Mouse (Mus musculus) frontal cortex, postnatal 10 days (tissue): Measurements from ENCODE around the gene Stmnd1.
"Not testable (repeated sequence)": the region's sequence is repeated elsewhere in the genome, so short reads cannot be mapped to it uniquely, and the experiment has no call there.

Experiments used
- DNase-seq, 2 experiments: peaks; one replicate each; pipeline ENCODE4 v3.0.0; 2022; ENCODE audit warnings: low spot score in 2 of 2, mixed read lengths in 1 of 2

The Stmnd1 gene

DNA sequence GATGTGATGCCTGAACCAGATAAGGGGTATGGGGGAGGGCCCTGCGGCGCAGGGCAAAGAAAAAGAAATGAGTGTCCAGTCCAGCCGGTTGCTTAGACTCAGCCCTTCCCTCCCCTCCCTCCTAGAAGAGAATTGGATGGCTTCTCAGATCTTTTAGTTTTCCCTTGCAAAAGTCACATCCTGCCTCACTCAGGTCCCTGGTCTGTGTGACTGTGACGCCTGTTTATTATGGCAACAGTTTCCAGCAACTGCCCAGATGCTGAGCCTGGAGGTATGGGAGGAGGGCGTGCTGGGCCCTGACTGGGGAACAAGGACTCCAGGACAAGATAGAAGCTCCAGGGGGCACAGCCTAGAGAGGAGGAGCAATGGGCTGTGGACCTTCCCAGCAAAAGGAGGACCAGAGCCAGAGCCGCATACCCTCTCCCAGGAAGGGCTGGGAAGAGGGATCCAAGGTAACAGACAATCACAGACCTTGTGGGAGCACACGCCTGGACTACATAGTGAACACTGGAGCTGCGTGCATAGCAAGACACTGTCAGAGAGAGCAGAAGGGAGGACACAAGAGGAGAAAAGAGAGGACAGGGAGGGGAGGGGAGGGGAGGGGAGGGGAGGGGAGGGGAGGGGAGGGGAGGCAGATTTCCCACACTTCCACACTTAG is at the start of gene Stmnd1:
Gene Stmnd1, plus strand, starts transcription at position 269 of the 658 bp plus-strand sequence.
- DNase-seq: no peak

DNA sequence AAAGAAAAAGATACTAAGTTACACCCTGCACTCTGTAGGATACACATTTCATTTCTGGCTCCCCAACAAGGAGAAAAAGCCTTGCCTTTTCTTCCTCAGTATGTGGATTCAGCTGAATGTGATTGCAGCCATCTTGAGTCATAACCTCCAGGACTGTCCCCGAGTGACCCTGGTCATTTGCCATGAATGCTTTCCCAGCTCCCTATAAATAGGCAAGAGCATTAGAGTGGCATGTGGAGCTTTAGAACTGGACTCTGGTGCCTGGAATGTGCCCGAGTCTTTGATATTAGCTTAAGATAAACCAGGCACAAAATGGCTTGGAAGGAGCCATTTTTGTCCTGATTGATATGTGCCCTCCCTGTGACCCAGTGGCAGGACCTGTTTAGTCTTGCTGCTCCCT is 46.6 kb upstream of the Stmnd1 start:
- no peak for DNase-seq

DNA sequence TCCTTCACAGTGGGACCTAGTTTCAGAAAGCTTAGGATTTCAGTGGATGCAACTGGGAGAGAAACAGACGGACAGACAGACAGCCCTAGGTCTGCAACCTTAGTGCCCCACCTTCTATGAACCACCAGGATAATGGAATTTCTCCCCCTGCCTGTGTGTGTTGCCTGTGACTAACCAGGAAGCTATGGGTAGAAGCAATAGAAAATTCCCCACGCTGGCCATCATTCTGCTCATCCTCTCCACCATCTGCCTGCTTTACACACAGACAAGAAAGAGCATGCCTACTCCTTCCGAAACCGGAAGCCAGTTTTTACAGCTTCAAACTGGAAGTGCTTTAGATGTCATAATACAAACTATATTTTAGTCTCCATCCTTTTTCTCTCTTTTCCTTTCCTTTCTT is 46.0 kb upstream of the Stmnd1 start:
- DNase-seq: no peak

DNA sequence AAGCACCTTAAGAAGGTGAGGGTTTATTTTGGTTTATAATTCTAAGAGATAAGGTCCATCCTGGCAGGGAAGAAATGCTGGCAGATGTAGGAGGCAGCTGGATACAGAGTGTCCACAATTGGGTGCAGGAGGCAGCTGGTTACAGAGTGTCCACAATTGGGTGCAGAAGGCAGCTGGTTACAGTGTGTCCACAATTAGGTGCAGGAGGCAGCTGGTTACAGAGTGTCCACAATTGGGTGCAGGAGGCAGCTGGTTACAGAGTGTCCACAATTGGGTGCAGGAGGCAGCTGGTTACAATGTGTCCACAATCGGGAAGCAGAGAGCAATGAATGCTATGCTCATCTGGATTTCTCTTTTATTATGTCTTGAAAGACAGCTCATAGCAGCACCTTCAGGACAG is 44.8 kb upstream of the Stmnd1 start:
- DNase-seq: not testable (repeated sequence)

DNA sequence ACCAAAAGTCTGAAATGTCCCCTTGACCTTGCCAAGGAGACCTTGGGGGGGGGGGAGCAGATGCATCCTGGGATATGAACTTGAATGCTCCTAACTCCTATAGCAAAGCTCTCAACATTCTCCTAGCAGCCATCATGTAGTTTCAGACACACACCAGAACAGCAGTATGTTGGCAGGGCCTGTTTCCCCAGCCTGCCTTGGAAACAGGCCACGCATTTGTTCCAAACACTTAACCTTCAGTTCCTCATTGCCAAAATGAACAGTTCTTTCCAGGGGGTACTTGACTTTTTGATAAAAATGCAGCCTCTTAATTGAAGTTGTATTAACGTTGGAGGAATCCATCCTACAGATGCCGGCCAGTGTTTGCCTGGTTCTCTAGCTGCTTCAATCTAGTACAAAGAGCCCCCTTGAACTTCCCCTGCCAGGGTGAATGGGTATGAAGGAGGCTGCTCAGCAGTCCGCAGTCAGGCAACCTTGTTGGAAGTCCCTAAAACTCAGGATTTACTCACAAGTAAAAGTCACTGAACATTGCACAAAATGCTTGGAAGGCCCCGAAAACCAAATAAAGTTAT is 41.9 kb upstream of the Stmnd1 start:
- no peak for DNase-seq

DNA sequence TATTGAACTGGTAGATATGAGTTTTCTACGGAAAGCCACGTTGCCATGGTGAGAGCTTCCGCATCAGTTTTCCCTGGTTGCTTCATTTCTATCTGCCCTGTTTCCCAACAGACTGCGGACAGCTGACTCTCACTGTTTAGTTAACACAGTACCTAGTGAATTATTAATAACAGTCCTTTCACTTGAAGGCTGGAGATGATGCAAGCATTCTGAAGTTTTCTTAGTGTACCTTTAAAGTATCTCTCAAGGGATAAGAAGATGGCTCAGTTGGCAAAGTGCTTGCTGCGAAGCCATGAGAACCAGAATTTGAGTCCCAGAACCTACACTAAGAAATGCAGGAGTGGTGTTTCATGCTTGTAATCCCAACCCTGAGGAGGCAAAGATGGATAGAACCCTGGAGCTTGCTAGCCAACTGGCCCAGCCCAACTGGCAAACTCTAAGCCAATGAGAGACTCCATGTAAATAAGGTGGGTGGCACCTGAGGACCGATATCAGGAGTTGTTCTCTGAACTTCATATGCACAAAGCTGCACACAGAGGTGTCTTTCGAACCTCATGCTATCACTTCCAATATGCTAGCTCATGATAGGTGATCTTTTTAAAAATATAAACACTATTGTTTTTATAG is 35.7 kb upstream of the Stmnd1 start:
- DNase-seq: no peak

DNA sequence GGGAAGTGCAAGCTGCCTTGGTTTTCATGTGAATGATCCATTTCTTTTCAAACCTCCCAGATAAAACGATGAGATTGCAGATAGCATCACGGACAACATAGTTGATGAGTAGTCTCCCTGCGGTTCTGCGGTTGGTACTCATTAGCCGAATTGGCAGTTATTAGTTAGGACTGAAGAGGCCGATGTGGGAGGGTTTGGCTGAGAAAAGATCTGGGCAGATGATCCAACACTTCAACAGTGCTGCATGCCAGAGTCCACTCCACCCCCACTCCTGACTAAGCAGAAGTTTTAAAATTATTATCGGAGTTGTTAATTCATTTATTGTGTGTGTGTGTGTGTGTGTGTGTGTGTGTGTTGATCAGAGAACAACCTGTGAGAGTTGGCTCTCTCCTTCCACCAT is 34.7 kb upstream of the Stmnd1 start:
- no peak for DNase-seq

DNA sequence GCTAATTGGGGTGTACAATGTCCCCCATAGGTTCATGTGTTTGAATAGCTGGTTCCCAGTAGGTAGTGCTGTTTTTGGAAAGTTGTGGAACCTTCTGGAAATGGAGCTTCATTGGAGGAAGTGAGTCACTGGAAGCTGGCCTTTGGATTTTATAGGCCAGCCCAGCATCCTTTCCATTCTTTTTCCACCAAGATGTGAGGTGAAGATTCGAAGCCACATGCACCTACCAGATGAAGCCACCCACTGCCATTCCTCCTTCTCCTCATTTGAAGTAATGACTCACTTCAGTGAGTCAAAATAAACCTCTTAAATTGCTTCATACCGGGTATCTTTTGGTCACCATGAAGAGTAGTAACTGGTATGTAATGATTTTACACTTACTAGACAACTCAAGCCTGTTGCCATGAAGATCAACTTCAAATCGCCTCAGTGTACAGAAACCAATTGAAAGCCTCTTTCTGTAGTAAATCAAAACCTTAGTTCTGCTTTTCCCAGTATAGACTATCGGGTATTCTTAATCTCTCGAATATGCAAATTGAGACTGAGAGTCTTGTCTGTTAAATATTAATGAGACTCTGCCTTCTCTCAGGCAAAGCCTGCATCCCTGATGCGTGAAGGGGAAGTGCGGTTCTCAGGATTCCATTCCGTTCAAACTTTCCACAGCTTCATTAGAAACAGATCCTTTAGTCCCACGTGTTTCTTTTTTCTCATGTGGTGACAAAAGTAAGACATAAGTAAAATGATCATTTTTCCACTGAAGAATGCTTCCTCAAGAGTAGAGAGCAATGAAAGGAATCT is 31.9 kb upstream of the Stmnd1 start:
- DNase-seq: no peak

DNA sequence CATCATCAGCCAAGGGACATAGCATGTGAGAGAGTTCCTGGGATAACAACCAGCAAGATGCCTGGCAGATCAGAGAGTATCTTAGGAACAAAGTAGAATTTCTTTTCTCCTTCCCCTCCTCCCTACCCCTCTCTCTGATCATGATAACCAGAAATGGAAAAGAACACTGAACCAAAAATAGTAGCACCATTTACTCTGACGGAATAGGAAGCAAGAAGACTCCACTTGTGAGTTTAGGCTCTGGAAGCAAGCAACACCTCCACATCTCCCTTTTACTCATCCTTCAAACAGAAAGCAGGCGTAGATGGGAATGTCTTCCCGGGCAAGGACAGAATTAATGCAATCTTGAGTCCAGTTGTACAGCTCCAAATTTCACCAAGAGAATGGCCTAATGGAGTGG is 19.8 kb upstream of the Stmnd1 start:
- DNase-seq: no peak

DNA sequence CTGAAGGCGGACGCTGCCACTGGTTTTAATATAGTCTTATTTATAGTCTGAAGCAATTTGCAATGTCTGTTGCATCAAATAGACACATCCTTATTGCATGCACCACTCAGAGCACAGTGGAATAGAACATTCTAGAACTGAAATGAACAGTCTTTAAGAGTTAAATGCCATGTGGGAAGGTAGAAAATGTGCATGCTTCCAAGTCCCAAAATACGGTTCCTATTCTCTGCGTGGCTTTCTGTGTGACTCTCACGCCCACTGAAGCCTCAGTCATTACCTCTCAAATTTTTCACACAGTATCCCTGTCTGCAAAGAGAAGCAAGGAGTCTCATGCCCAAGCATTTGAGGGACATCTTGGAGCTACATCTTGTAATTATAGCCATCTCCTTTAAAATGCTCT is 19.4 kb upstream of the Stmnd1 start:
- DNase-seq: no peak

DNA sequence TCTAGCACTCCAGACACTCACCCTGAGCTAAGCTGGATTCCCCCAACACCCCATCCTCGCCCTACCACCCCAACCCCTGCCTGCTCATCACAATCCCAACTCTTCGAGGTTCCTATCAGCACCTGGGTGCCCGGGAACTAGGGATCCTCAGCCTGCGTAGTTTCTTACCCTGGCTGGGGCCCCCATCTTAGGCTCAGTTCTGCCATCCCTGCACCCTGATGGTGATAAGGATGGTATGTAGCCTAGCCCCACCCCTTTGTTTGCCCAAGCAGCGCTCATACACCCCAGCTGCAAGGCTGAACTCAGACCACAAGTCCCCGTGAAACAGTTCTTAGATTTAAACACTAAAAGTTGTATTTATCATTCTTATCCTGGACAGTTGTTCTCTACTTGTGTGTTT is 17.9 kb upstream of the Stmnd1 start:
- no peak for DNase-seq

DNA sequence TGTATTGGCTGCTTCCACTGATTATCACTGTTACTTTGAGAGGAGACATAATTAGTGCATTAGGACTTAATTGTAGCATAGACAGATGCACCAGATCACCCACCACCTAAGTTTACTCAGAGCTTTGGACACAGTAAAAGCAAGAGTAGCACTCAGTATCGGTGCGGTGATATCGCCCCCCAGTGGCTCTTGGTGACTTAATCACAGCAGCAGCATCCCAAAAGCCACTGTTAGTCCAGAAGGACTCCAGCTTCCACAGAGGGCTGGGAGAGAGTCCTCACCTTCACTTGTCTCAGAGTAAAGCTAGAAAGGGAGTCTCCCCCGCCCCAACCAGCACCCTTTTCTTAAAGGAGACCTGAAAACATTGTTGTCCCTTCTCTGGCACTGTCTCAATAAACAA is 15.7 kb upstream of the Stmnd1 start:
- DNase-seq: peak in 1 of 2 experiments; percentile 71

DNA sequence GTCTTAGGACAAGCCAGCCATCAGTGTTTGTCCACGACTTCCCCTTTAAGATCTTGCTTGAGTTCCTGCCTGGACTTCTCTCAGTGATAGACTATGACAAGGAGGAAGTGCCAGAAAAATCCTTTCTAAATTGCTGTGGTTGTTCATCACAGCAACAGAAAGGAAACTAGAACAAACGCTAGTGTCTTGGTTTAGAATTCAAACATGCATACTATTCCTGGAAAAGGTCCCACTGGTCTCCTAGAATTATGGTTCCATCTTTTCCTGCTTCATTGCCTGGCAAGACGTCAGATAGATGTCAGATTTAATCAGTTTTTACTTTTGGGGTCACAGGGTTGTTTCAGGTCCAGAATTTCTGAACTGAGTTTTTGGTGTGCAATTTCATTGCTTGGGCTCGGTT is 14.0 kb upstream of the Stmnd1 start:
- DNase-seq: no peak

DNA sequence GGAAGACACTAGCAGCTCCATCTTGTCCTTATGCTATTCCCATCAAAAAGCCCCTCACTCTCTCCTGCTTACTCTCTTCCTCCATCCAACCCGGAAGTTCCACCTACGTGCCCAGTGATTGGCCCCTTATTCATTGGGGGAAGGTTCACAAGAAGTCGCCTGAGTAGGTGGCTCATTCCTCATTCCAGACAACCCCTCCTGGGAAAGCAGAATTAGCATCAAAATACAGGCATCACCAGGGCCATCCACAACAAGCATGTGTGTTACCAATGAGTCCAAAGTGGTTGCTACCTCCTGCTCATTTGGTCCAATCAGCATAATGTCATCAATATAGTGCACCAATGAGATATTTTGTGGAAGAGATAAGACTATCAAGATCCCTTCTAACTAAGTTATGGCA is 12.3 kb upstream of the Stmnd1 start:
- no peak for DNase-seq

DNA sequence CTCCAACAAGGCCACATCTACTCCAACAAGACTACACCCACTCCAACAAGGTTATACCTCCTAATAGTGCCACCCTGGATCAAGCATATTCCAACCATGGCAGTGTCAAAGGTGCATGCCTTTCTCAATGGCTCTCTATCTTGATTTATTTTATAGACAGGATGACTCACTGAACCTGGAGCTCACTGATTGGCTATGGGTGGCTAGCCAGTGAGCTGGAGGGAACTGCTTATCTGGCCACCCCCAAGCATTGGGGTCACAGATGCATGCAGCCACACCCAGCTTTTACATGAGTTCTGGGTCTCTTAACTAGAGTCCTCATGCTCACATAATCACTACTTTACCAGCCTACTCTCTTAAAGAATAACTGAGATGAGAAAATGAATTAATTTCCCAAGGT is 5.7 kb upstream of the Stmnd1 start:
- DNase-seq: no peak

DNA sequence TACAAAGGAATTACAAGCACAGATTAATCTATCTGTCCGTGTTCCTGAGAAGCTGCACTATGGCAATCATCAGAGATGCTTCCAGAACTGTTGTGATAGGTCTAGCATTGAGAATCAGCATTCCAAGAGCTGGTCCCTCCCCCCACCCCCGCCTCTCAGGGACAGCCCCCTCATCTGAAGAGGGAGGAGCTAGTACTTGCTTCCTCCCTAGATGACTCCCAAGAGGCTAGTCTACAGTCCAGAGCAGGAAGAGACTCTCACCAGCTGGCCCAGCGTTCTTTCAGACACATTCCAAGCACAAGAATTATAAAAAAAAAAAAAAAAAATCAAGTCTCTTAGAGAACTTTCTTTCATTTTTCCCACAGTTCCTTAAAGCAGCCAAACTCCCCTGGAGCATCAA is 5.2 kb upstream of the Stmnd1 start:
- no peak for DNase-seq

DNA sequence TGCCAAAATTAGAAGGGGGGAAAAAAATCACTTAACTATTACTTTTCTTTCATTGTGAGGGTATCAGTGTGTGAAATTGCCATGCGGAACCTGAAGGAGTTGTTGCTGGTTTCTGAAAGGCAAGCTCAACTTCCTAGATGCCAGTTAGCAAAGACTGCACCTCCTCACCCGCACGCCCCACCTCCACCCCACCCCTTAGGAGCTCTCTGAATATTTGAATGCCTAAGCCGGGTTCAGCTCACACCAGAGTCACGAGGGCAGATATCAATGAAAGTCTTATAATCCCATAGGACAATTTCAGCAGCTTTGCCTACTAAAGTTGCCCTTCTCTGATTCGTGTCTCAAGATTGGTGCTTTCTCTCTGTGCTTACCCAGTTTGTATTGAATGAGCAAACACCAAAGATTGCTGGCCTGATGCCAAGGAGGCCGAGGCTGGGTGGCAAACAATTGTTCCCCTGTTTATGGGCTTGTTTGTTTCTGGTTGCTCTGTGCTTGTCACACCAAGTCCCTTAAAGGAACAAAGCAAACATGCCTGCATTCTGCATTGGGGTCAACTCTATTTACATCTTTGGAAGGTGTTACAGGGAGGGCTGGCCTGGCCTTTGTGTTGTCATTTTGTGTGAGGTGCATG is 4.6 kb upstream of the Stmnd1 start:
- peak; percentile 34 to 36 for DNase-seq

DNA sequence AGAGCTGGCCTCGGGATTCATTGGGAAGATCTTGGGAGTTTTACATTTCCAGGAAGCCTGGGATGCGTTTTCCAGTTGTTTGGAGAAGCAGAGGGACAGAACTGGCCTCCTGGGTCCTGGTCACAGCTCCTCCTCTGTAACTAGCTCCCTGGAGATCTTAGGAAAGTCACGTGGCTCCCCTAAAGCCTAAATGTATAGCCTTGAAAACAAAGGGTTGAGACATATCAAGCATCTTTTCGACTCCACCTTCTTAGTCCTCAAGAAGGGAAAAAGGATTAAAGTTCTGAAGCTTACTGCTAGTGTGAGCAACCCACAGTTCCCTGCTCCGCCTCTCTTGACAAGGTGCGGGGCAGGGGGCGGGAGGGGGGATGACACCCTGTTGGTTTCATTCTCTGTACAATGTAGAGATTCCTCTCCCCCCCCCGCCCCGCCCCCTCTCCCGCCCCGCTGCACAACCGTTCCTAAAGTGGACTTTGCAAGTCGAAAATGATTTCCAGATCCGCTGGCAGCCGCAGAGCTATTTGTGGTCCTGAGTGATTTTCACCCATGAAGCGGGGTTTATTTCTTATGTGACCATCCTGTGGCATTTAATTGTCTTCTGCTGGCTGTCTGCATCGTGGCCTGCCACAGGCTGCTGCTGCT is 589 bp upstream of the Stmnd1 start:
- DNase-seq: no peak

DNA sequence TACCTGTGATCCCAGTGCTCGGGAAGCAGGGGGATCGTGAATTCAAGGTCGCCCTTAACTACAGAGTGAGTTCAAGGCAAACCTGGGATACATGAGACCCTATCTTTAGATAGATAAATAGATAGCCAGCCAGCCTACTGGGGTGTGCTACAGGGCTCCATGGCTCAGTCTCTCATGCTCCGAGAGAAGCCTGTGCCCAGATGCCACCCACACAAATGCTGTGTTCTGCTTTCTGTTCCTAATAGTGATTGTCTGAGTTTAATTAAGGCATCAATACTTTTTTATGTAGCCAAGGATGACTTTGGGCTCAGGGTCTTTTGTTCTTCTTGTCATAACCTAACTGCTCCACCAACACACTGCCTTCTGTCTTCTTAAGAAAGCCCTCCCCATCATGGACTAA is 2.2 kb downstream of the Stmnd1 start:
- DNase-seq: no peak

DNA sequence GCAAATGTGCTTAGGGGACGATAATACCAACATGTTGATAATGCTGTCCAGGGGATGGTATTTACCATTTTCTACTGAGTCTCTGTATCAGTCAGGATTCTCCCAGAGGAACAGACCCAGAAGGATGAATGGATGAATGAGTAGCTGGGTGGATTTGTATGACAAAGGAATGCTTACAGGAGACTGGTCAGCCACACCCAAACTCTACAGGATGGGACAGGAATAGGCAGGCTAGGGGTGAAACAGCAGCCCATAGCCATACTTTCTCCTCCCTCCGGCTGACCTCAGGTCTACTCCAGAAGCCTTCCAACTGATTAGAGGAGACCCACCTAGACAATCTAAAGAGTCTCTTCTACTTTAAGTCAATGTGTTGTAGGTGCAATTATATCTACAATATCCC is 9.0 kb downstream of the Stmnd1 start:
- DNase-seq: no peak

DNA sequence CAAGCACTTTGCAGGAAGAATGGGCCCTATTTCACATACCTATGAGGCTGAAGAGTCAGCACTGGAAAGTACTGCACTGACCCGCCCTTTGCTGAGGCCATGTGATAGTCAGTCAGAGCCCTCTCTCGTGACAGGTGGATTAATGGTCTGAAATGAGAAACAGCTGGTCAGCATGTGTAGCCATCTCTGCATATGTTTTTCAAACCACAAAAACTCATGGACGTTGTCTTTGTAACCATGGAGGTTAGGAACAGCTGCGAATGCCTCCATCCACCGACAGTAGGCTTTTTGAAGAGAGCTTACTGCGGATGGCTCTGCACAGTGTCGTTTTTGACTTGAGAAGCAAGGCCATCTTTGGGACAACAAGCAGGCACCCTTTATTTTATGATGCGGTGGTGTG is 14.3 kb downstream of the Stmnd1 start:
- DNase-seq: no peak

DNA sequence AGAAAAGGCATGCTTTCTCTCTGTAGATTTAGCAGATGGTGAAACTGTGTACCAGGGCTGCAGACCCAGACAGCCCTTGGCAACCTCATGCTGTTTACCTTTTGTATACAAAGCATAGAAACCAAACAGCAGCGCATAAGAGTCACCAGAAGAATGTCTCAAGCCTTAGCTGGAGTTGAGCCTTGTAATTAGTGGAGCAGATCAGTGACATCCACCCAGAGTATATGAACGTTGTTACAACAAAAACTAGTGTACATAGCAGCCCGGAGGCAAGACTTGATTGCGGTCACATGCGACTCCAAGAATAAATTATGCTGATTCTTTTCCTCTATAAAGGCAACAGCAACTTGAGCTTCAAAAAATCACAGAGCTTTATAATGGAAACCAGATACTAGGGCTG is 14.9 kb downstream of the Stmnd1 start:
- DNase-seq: peak in 1 of 2 experiments; percentile 0
